Mouse (Mus musculus): ENCODE measurements around the gene Trhr2.

GRCm38 (mm10) chr8:122313310-122313709 lies 47.2 kb downstream of the Trhr2 start:
- TF ChIP-seq CTCF (IDR thresholded peaks at IDR 0.05; ENCODE audit: low read depth, low read length) (no peak), POLR2A (IDR thresholded peaks at IDR 0.05; ENCODE audit: borderline replicate concordance, low read depth, low read length) (no peak)

Measured in bone marrow macrophage, adult 2 months (primary cell).